Mouse (Mus musculus): ENCODE results near the gene Islr. TPM values are rescaled to one million over a fixed set of nuclear protein-coding genes. Genes with fewer than 3 reads are reported as not detected.

Islr gene
- total and polyA plus RNA-seq, 2 experiments from 2014 or later: 32.5 to 68.8 TPM

DNA sequence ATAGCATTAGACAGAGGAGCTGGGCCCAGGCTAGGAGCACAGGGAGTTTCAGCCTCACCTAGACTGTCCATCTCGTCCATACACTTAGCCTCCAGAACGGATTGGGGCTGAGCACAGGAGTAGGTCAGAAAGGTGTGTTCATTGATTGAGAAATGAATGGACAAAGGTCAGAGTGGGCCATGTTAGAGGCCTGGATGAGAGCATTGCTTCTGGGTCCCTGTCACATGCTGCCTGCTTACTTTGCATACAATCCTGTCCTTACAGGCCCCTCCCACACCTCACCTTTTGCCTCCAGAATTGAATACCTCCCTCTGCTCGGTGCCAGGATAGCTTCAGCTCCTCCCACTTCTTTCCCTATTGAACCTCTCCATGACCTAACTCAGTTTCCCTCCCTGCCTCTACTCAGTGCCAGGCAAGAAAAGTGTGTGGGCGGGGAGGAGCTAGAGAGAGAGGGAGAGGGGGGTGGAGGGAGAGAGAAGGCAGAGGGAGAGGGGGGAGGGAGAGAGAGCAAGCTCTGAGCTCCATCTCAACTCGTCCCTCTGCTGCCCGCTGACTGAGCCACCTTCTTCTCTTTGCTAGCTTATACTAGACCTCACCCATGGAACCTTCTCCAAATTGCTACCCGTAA lies 88.0 kb downstream of the Islr start:
- Histone ChIP-seq H3K27ac (ENCODE audit: low read depth, low read length) (no peak overlapping the region), H3K27me3 (ENCODE audit: insufficient read depth, low read length) (no peaks in the 10 kb centered on the region), H3K9me3 (ENCODE audit: low read length) (no peaks in the 10 kb centered on the region), H3K36me3 (ENCODE audit: insufficient read depth, low read length) (no peaks in the 10 kb centered on the region), H3K4me3 (ENCODE audit: low read depth, low read length) (no peak overlapping the region), H3K9ac (replicated peaks; ENCODE audit: low read length, poor library complexity, severe bottlenecking) (no peak overlapping the region), H3K4me2 (ENCODE audit: low read depth, low read length, poor library complexity, severe bottlenecking) (no peak overlapping the region), H3K4me1 (ENCODE audit: insufficient read depth, low read length) (peaks cover 18% of the 10 kb centered on the region)
- DNase-seq (ENCODE audit: low spot score) (no peak), ATAC-seq (ENCODE audit: low FRiP score) (no peak)
- whole genome bisulfite sequencing: 46% methylated on average over 7 of the region's 7 CpGs
- TF ChIP-seq CTCF (IDR thresholded peaks at IDR 0.05): no peak

DNA sequence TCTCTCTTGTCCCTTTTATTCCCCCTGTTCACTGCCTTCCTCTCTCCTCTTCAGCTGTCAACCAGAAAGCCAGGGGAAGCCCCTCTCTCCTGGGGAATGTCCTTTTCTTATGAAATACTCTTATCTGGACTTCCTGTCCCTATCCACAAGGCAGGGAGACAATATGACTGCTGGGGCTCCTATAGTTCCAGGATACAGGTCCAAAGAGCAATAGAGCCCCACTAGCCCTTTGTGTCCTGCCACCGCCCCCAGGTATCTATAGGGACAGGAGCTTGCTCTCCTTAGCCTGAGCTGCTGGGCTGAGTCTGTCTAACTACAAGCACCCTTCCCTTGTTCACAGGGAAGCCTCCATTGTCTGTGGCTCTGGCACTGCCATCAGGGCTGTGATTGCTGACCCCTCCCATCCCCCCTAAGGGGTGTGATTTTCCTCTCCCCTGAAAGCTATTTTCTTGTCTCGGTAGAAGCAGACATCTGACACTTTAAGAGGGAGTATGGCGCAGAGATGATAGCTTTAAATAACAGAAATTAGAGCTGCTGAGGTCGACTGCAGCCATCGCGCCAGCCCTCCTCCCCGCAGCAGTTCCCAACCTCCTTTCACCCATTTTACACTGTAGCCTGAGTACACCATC lies 88.7 kb downstream of the Islr start:
- no peaks in the 10 kb centered on the region for H3K9me3 ChIP-seq (ENCODE audit: low read length)
- H3K9ac ChIP-seq (replicated peaks; ENCODE audit: low read length, poor library complexity, severe bottlenecking): no peak overlapping the region
- DNase-seq (ENCODE audit: low spot score): no peak

DNA sequence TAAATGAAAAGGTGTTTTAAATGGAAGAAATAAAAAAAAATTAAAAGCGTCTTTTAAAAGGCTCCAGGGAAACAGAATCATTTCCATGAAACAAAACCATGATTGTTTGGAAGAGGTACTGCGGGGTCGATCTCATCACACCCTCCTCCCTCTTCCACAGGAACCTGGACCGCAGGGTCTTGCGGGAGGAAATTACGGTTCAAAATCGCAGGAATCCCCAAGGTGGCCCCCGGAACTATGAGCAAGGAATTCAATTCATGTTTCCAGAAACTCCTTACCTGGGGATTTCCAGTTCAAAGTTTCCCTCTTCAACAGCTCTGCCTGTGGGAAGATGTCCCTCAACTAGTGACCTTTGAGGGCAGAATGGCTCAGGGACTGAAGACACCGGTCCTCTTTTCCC lies 90.1 kb downstream of the Islr start:
- no peak overlapping the region for H3K4me2 ChIP-seq (ENCODE audit: low read depth, low read length, poor library complexity, severe bottlenecking)
- 15% methylated on average over 9 of the region's 9 CpGs for WGBS
- no peak overlapping the region for H3K9ac ChIP-seq (replicated peaks; ENCODE audit: low read length, poor library complexity, severe bottlenecking)
- ATAC-seq (ENCODE audit: low FRiP score): no peak
- no peak for TF ChIP-seq CTCF (IDR thresholded peaks at IDR 0.05)
- H3K27me3 ChIP-seq (ENCODE audit: insufficient read depth, low read length): no peaks in the 10 kb centered on the region
- no peak overlapping the region for H3K4me3 ChIP-seq (ENCODE audit: low read depth, low read length)
- no peak for DNase-seq (ENCODE audit: low spot score)
- no peak overlapping the region for H3K27ac ChIP-seq (ENCODE audit: low read depth, low read length)
- H3K36me3 ChIP-seq (ENCODE audit: insufficient read depth, low read length): no peaks in the 10 kb centered on the region
- no peaks in the 10 kb centered on the region for H3K9me3 ChIP-seq (ENCODE audit: low read length)
- peaks cover 20% of the 10 kb centered on the region for H3K4me1 ChIP-seq (ENCODE audit: insufficient read depth, low read length)

More for the DNA sequence above, 88.7 kb downstream of the Islr start:
- H3K4me2 ChIP-seq (ENCODE audit: low read depth, low read length, poor library complexity, severe bottlenecking): no peak overlapping the region
- 39% methylated on average over 7 of the region's 7 CpGs for WGBS
- H3K4me1 ChIP-seq (ENCODE audit: insufficient read depth, low read length): peaks cover 20% of the 10 kb centered on the region
- no peak for TF ChIP-seq CTCF (IDR thresholded peaks at IDR 0.05)
- H3K4me3 ChIP-seq (ENCODE audit: low read depth, low read length): no peak overlapping the region
- no peaks in the 10 kb centered on the region for H3K36me3 ChIP-seq (ENCODE audit: insufficient read depth, low read length)
- no peaks in the 10 kb centered on the region for H3K27me3 ChIP-seq (ENCODE audit: insufficient read depth, low read length)
- no peak overlapping the region for H3K27ac ChIP-seq (ENCODE audit: low read depth, low read length)
- no peak for ATAC-seq (ENCODE audit: low FRiP score)

DNA sequence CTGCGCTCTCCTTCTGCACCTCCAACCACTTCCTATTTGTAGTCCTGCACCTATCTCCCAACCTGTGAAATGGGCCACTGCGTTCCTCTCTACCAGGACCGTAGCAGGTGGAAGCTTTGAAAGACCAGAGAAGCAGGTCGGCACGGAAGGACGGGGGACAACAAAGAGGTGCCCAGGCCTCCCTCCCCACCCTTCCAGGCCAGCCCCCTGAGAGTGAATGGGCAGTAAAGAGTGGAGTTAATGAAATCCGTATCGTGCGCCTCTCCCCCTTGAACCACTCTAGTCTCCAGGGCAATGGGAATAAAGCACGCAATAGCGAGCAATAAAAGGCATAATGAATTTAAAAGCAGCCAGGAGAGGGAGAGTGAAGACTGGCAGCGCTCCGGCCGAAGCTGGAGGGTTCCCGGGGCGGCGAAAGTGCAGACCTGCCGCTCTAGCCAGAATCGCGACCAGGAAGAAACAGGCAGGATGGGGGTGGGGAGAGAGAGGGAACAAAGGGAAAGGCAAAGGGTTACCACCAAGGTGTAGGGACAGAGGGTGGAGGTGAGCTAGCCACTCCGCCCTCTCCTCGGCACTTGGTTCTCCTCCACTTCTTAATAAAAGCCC lies 90.7 kb downstream of the Islr start:
- 4% methylated on average over 22 of the region's 22 CpGs for WGBS
- no peak for ATAC-seq (ENCODE audit: low FRiP score)

DNA sequence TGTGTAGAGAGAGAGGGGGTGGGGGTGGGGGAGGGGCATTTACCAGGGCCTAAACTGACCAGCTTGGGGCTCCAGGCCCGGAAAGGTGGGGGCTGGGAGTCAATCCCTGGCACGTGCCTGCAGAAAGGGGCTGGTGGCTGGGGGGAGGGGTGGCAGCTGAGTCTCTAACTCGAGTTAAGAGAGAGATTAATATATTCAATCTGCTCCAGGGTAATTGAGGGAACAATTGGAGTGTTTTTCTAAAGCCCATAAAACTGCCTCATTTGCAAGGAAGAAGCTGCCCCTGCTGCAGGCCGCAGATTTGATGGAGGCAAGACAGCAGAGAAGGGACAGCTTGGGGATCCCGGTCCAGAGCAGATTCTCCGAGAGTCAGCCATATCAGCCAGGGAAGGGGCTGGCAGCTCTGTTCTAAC lies 91.2 kb downstream of the Islr start:
- H3K4me2 ChIP-seq (ENCODE audit: low read depth, low read length, poor library complexity, severe bottlenecking): peak overlapping the region; percentile 35; the same call in 1 of the 2 replicates
- H3K27me3 ChIP-seq (ENCODE audit: insufficient read depth, low read length): no peaks in the 10 kb centered on the region
- peak; percentile 68 for ATAC-seq (ENCODE audit: low FRiP score)
- TF ChIP-seq CTCF (IDR thresholded peaks at IDR 0.05): no peak
- H3K36me3 ChIP-seq (ENCODE audit: insufficient read depth, low read length): no peaks in the 10 kb centered on the region
- H3K9me3 ChIP-seq (ENCODE audit: low read length): no peaks in the 10 kb centered on the region
- H3K4me1 ChIP-seq (ENCODE audit: insufficient read depth, low read length): peaks cover 20% of the 10 kb centered on the region
- peak; percentile 79 for DNase-seq (ENCODE audit: low spot score)
- H3K4me3 ChIP-seq (ENCODE audit: low read depth, low read length): no peak overlapping the region
- H3K27ac ChIP-seq (ENCODE audit: low read depth, low read length): peak overlapping the region; percentile 62
- no peak overlapping the region for H3K9ac ChIP-seq (replicated peaks; ENCODE audit: low read length, poor library complexity, severe bottlenecking)
- WGBS: 4% methylated on average over 6 of the region's 6 CpGs

More for the DNA sequence above, 90.7 kb downstream of the Islr start:
- peak overlapping the region; percentile 35 for H3K4me2 ChIP-seq (ENCODE audit: low read depth, low read length, poor library complexity, severe bottlenecking)
- H3K9me3 ChIP-seq (ENCODE audit: low read length): no peaks in the 10 kb centered on the region
- H3K36me3 ChIP-seq (ENCODE audit: insufficient read depth, low read length): no peaks in the 10 kb centered on the region
- peaks cover 20% of the 10 kb centered on the region for H3K4me1 ChIP-seq (ENCODE audit: insufficient read depth, low read length)
- peak overlapping the region; percentile 62 for H3K27ac ChIP-seq (ENCODE audit: low read depth, low read length)
- 0 out of 2 replicates have a peak, but pooled peaks have one; percentile 19 for TF ChIP-seq CTCF (IDR thresholded peaks at IDR 0.05)
- no peak overlapping the region for H3K4me3 ChIP-seq (ENCODE audit: low read depth, low read length)
- DNase-seq (ENCODE audit: low spot score): no peak
- no peaks in the 10 kb centered on the region for H3K27me3 ChIP-seq (ENCODE audit: insufficient read depth, low read length)
- no peak overlapping the region for H3K9ac ChIP-seq (replicated peaks; ENCODE audit: low read length, poor library complexity, severe bottlenecking)

DNA sequence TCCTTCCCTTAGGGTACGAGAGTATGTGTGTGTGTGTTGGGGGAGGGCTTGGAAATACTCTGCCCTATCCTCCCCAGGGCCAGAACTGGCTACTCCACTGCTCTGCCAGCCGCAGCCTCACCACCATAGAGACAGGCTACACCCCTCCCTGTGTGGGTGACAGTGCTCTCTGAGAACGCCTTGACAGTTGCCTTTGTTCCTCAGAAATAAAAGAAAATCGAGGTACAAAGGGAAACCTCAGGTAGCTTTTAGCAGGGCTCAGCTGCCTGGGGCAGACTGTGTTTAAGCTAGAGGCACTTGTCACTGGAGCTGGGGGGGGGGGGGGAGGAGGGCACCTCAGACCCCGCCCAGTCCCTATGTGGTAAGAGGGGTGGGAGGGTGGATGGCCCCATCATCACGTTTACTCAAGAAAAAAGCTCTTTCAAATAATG lies 91.8 kb downstream of the Islr start:
- DNase-seq (ENCODE audit: low spot score) (no peak), ATAC-seq (ENCODE audit: low FRiP score) (peak; percentile 73)
- Histone ChIP-seq H3K4me1 (ENCODE audit: insufficient read depth, low read length) (peaks cover 20% of the 10 kb centered on the region), H3K27me3 (ENCODE audit: insufficient read depth, low read length) (no peaks in the 10 kb centered on the region), H3K27ac (ENCODE audit: low read depth, low read length) (peak overlapping the region; percentile 62), H3K9ac (replicated peaks; ENCODE audit: low read length, poor library complexity, severe bottlenecking) (no peak overlapping the region; the same call in 1 of the 2 replicates), H3K4me3 (ENCODE audit: low read depth, low read length) (no peak overlapping the region), H3K4me2 (ENCODE audit: low read depth, low read length, poor library complexity, severe bottlenecking) (no peak overlapping the region), H3K36me3 (ENCODE audit: insufficient read depth, low read length) (no peaks in the 10 kb centered on the region), H3K9me3 (ENCODE audit: low read length) (no peaks in the 10 kb centered on the region)
- 14% methylated on average over 6 of the region's 6 CpGs for WGBS
- TF ChIP-seq CTCF (IDR thresholded peaks at IDR 0.05): no peak
